Mouse (Mus musculus) intestine, embryonic 16.5 days (tissue): ENCODE data around the gene Gm20388. TPM values are rescaled to one million over a fixed set of nuclear protein-coding genes. Genes with fewer than 3 reads are reported as not detected.
A peak's percentile ranks its signal among the peaks of the same experiment; 100 is the strongest.

ENCODE experiments used
- ATAC-seq: fragments of 200-750 bp; cut with Nextera tagmentation; 2 replicates; pipeline ENCODE4 v1.8.0; 2017; ENCODE audit warnings: moderate TSS enrichment, moderate library complexity
- H3K27ac ChIP-seq: fragments of 300-500 bp; sonication (generic); 2 replicates; pipeline ENCODE4 v1.5.1; 2014; ENCODE audit warnings: mild to moderate bottlenecking, low read length
- H3K27me3 ChIP-seq: fragments of 300-500 bp; sonication (generic); replicated peaks from 2 replicates; pipeline ENCODE4 v1.6.1; 2014; ENCODE audit warnings: low read length, control low read depth, mixed read lengths; ENCODE audit not compliant: control insufficient read depth, insufficient read depth
- H3K36me3 ChIP-seq: fragments of 300-500 bp; sonication (generic); 2 replicates; pipeline ENCODE4 v1.6.1; 2014; ENCODE audit warnings: low read length, control low read depth; ENCODE audit not compliant: control insufficient read depth, insufficient read depth
- H3K4me1 ChIP-seq: fragments of 300-500 bp; sonication (generic); 2 replicates; pipeline ENCODE4 v1.6.1; 2014; ENCODE audit warnings: low read length, control low read depth, mixed read lengths; ENCODE audit not compliant: control insufficient read depth, insufficient read depth
- H3K4me2 ChIP-seq: fragments of 300-500 bp; sonication (generic); 2 replicates; pipeline ENCODE4 v1.6.1; 2014; ENCODE audit warnings: low read depth, low read length, control low read depth
- H3K4me3 ChIP-seq: fragments of 300-500 bp; sonication (generic); 2 replicates; pipeline ENCODE4 v1.5.1; 2014; ENCODE audit warnings: mild to moderate bottlenecking, low read length
- H3K9ac ChIP-seq: fragments of 300-500 bp; sonication (generic); 2 replicates; pipeline ENCODE4 v1.6.1; 2014; ENCODE audit warnings: low read depth, low read length
- H3K9me3 ChIP-seq: fragments of 300-500 bp; sonication (generic); 2 replicates; pipeline ENCODE4 v1.6.1; 2016; ENCODE audit warnings: low read length, control low read depth; ENCODE audit not compliant: control insufficient read depth
- WGBS: fragments of 180-500 bp; shearing (Covaris S2); extraction: QIAGEN DNeasy Blood & Tissue Kit; methylation state at CpG from one replicate; pipeline ENCODE4 v1.1.7; 2014; 5-methylcytosine and 5-hydroxymethylcytosine counted together
- polyA plus RNA-seq: library from polyadenylated mRNA; unstranded; fragments of >200 nt; fragmentation: Nextera tagmentation; extraction: Ambion mirVana; gene quantifications from 2 replicates; pipeline ENCODE4 v1.2.1, GENCODE M21; 2015

Gm20388 gene
- polyA plus RNA-seq, 1 experiment from 2014 or later: 5.8 TPM

- H3K4me2 ChIP-seq: no peak overlapping the region
- no peak overlapping the region for H3K27ac ChIP-seq
- ATAC-seq: no peak
- no peak overlapping the region for H3K9ac ChIP-seq
- 66% methylated on average over 5 of the region's 5 CpGs for WGBS
- no peaks in the 10 kb centered on the region for H3K9me3 ChIP-seq
- no peaks in the 10 kb centered on the region for H3K27me3 ChIP-seq
- H3K4me1 ChIP-seq: no peaks in the 10 kb centered on the region
- peaks cover 24% of the 10 kb centered on the region for H3K36me3 ChIP-seq
- H3K4me3 ChIP-seq: no peak overlapping the region
Observed at GRCm38 (mm10) chr8:124033400-124033799, 4122.8 kb downstream of the Gm20388 start.

GRCm38 (mm10) chr8:124038121-124038520 is 4127.5 kb downstream of the Gm20388 start:
- Histone ChIP-seq H3K4me1 (no peaks in the 10 kb centered on the region), H3K9me3 (no peaks in the 10 kb centered on the region), H3K9ac (no peak overlapping the region), H3K36me3 (peaks cover 15% of the 10 kb centered on the region), H3K4me3 (no peak overlapping the region), H3K4me2 (no peak overlapping the region), H3K27me3 (no peaks in the 10 kb centered on the region), H3K27ac (no peak overlapping the region)
- ATAC-seq: no peak
- WGBS: 83% methylated on average over 7 of the region's 7 CpGs

- Histone ChIP-seq H3K27ac (no peak overlapping the region), H3K4me1 (no peaks in the 10 kb centered on the region), H3K4me3 (no peak overlapping the region), H3K4me2 (no peak overlapping the region), H3K9ac (no peak overlapping the region), H3K27me3 (no peaks in the 10 kb centered on the region), H3K36me3 (peaks cover 15% of the 10 kb centered on the region), H3K9me3 (no peaks in the 10 kb centered on the region)
- no peak for ATAC-seq
- WGBS: 86% methylated on average over 4 of the region's 4 CpGs
Observed at GRCm38 (mm10) chr8:124039351-124039750, 4128.7 kb downstream of the Gm20388 start.

- Histone ChIP-seq H3K27me3 (no peaks in the 10 kb centered on the region), H3K9me3 (no peaks in the 10 kb centered on the region), H3K4me3 (no peak overlapping the region), H3K27ac (no peak overlapping the region), H3K9ac (no peak overlapping the region), H3K36me3 (peaks cover 9% of the 10 kb centered on the region), H3K4me1 (no peaks in the 10 kb centered on the region), H3K4me2 (no peak overlapping the region)
- WGBS: 66% methylated on average over 1 of the region's 1 CpGs
- no peak for ATAC-seq
Observed at GRCm38 (mm10) chr8:124042201-124042600, 4131.6 kb downstream of the Gm20388 start.

GRCm38 (mm10) chr8:124044421-124044820 is 4133.8 kb downstream of the Gm20388 start:
- no peak overlapping the region for H3K4me2 ChIP-seq
- WGBS: 91% methylated on average over 5 of the region's 5 CpGs
- H3K4me3 ChIP-seq: no peak overlapping the region
- ATAC-seq: no peak
- no peaks in the 10 kb centered on the region for H3K9me3 ChIP-seq
- peaks cover 6% of the 10 kb centered on the region for H3K36me3 ChIP-seq
- H3K27me3 ChIP-seq: no peaks in the 10 kb centered on the region
- no peak overlapping the region for H3K9ac ChIP-seq
- no peak overlapping the region for H3K27ac ChIP-seq
- no peaks in the 10 kb centered on the region for H3K4me1 ChIP-seq

GRCm38 (mm10) chr8:124044931-124045330 is 4134.3 kb downstream of the Gm20388 start:
- no peak overlapping the region for H3K4me3 ChIP-seq
- no peak overlapping the region for H3K27ac ChIP-seq
- peaks cover 6% of the 10 kb centered on the region for H3K36me3 ChIP-seq
- no peaks in the 10 kb centered on the region for H3K4me1 ChIP-seq
- no peak overlapping the region for H3K4me2 ChIP-seq
- H3K27me3 ChIP-seq: no peaks in the 10 kb centered on the region
- no peaks in the 10 kb centered on the region for H3K9me3 ChIP-seq
- no peak overlapping the region for H3K9ac ChIP-seq
- WGBS: 93% methylated on average over 12 of the region's 12 CpGs
- no peak for ATAC-seq

GRCm38 (mm10) chr8:124045856-124046255 is 4135.2 kb downstream of the Gm20388 start:
- no peaks in the 10 kb centered on the region for H3K4me1 ChIP-seq
- no peak for ATAC-seq
- H3K9me3 ChIP-seq: no peaks in the 10 kb centered on the region
- H3K9ac ChIP-seq: no peak overlapping the region
- no peaks in the 10 kb centered on the region; the same call in 1 of the 2 replicates for H3K36me3 ChIP-seq
- WGBS: 84% methylated on average over 8 of the region's 8 CpGs
- H3K4me2 ChIP-seq: no peak overlapping the region
- H3K4me3 ChIP-seq: no peak overlapping the region
- no peaks in the 10 kb centered on the region for H3K27me3 ChIP-seq
- no peak overlapping the region for H3K27ac ChIP-seq

GRCm38 (mm10) chr8:124052110-124052509 is 4141.5 kb downstream of the Gm20388 start:
- WGBS: 14% methylated on average over 3 of the region's 3 CpGs
- no peaks in the 10 kb centered on the region for H3K9me3 ChIP-seq
- no peak overlapping the region for H3K9ac ChIP-seq
- no peaks in the 10 kb centered on the region for H3K4me1 ChIP-seq
- no peaks in the 10 kb centered on the region for H3K36me3 ChIP-seq
- H3K27me3 ChIP-seq: no peaks in the 10 kb centered on the region
- peak; percentile 36; the same call in 1 of the 2 replicates for ATAC-seq
- H3K4me3 ChIP-seq: no peak overlapping the region
- H3K4me2 ChIP-seq: no peak overlapping the region
- no peak overlapping the region for H3K27ac ChIP-seq

GRCm38 (mm10) chr8:124052568-124052967 is 4141.9 kb downstream of the Gm20388 start:
- H3K27me3 ChIP-seq: no peaks in the 10 kb centered on the region
- H3K4me2 ChIP-seq: no peak overlapping the region
- ATAC-seq: peak; percentile 16; the same call in 1 of the 2 replicates
- no peak overlapping the region for H3K4me3 ChIP-seq
- no peak overlapping the region for H3K9ac ChIP-seq
- no peak overlapping the region for H3K27ac ChIP-seq
- no peaks in the 10 kb centered on the region for H3K4me1 ChIP-seq
- 43% methylated on average over 4 of the region's 4 CpGs for WGBS
- H3K36me3 ChIP-seq: no peaks in the 10 kb centered on the region
- no peaks in the 10 kb centered on the region for H3K9me3 ChIP-seq
